Mouse (Mus musculus) forebrain, embryonic 12.5 days (tissue): ENCODE results near the gene Lrig1. TPM values are rescaled to one million over a fixed set of nuclear protein-coding genes. Genes with fewer than 3 reads are reported as not detected.

Experiments used
- ATAC-seq: fragments of 200-750 bp; cut with Nextera tagmentation; 2 replicates; pipeline ENCODE4 v1.8.0; 2017; ENCODE audit warnings: moderate TSS enrichment; ENCODE audit not compliant: low FRiP score
- H3K27ac ChIP-seq: fragments of 300-500 bp; sonication (generic); 2 replicates; pipeline ENCODE4 v1.5.1; 2016; ENCODE audit warnings: mild to moderate bottlenecking
- H3K27me3 ChIP-seq: fragments of 300-500 bp; sonication (generic); 2 replicates; pipeline ENCODE4 v1.6.1; 2016; ENCODE audit warnings: mild to moderate bottlenecking
- H3K36me3 ChIP-seq: fragments of 300-500 bp; sonication (generic); replicated peaks from 2 replicates; pipeline ENCODE4 v1.6.1; 2016; ENCODE audit warnings: mild to moderate bottlenecking
- H3K4me1 ChIP-seq: fragments of 300-500 bp; sonication (generic); 2 replicates; pipeline ENCODE4 v1.6.1; 2016
- H3K4me2 ChIP-seq: fragments of 300-500 bp; sonication (generic); 2 replicates; pipeline ENCODE4 v1.6.1; 2016; ENCODE audit warnings: mild to moderate bottlenecking, moderate library complexity
- H3K4me3 ChIP-seq: fragments of 300-500 bp; sonication (generic); replicated peaks from 2 replicates; pipeline ENCODE4 v1.5.1; 2016; ENCODE audit warnings: mild to moderate bottlenecking
- H3K9ac ChIP-seq: fragments of 300-500 bp; sonication (generic); 2 replicates; pipeline ENCODE4 v1.6.1; 2016; ENCODE audit warnings: mild to moderate bottlenecking
- H3K9me3 ChIP-seq: fragments of 300-500 bp; sonication (generic); 2 replicates; pipeline ENCODE4 v1.6.1; 2016
- WGBS: fragments of 180-500 bp; shearing (Covaris S2); methylation state at CpG from one replicate; pipeline ENCODE4 v1.1.7; 2016; 5-methylcytosine and 5-hydroxymethylcytosine counted together
- polyA plus RNA-seq: library from polyadenylated mRNA; unstranded; fragments of >200 nt; fragmentation: Nextera tagmentation; extraction: Ambion mirVana; gene quantifications from 2 replicates; pipeline ENCODE4 v1.2.1, GENCODE M21; 2016

Lrig1 gene
- polyA plus RNA-seq, 1 experiment from 2014 or later = 17.7 TPM

DNA sequence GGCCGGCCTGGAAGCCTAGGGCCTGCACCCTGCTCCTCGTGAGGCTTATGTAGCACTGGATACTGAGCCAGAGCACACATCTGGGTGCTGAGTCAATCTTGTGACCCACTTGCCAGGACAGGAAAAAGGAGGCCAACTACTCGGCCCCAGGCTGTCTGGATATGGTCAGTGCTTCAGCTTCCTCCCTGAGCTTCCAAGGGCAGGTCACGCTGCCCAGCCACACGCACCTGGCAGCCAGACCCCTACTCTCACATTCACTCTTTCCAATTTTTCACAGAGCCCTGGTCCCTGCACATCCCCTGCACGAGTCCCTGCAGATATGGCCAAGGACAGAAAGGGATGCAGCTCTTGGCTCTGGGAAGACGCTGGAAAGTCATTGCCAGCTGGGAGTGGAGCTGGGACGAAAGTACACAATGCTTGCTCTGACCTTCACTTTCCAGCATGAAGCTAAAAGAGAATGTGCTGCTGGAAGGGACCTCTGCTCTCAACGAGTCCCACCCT is 79.1 kb downstream of the Lrig1 start:
- Histone ChIP-seq H3K9ac (no peak overlapping the region; the same call in 1 of the 2 replicates), H3K36me3 (peaks cover 89% of the 10 kb centered on the region), H3K27me3 (no peaks in the 10 kb centered on the region), H3K4me3 (no peak overlapping the region), H3K27ac (no peak overlapping the region), H3K9me3 (no peaks in the 10 kb centered on the region), H3K4me2 (no peak overlapping the region), H3K4me1 (no peaks in the 10 kb centered on the region)
- ATAC-seq = no peak
- 84% methylated on average over 9 of the region's 9 CpGs for WGBS

DNA sequence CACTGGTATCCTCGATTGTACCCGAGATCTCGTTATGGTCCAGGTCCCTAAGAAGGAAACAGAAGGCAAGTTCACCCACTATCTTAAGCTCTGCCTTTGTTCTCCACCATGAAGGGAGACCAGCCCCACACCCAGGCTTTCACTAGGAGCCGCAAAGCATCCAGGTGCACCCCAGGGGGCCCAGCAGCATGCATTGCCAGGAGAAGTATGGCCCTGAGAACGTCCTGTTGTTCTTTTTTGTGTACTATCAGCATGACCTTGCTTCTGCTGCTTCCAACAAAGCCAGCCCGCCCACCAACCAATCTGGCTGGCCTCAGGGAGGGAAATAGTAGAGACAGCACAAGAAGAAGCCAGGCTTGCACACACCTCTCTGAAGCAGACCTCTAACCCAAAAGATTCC is 79.7 kb downstream of the Lrig1 start:
- H3K4me3 ChIP-seq = no peak overlapping the region
- WGBS = 65% methylated on average over 6 of the region's 6 CpGs
- peaks cover 91% of the 10 kb centered on the region for H3K36me3 ChIP-seq
- H3K27me3 ChIP-seq = no peaks in the 10 kb centered on the region
- H3K27ac ChIP-seq = no peak overlapping the region
- H3K4me1 ChIP-seq = no peaks in the 10 kb centered on the region
- H3K9me3 ChIP-seq = no peaks in the 10 kb centered on the region
- no peak overlapping the region for H3K4me2 ChIP-seq
- no peak for ATAC-seq
- no peak overlapping the region for H3K9ac ChIP-seq

DNA sequence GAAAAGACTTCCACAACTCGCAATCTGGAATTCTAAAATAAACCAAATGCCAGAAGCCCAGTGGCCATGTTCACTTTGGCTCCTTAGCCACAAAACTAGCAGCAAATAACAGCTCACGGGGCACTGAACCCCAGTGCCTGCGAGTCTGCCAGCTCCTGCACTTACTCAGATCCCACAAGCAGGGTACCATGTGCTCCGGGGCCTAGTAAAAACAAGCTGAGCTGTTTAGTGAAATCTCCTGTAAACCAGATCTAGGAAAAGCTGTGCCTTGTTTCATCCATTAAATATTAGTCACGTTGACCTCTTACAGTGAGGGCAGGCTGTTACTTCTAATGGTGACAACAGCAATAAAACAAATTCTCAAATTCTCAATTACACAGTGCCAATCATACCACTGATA is 81.3 kb downstream of the Lrig1 start:
- 93% methylated on average over 5 of the region's 5 CpGs for WGBS
- Histone ChIP-seq H3K27ac (no peak overlapping the region), H3K9me3 (no peaks in the 10 kb centered on the region), H3K4me2 (no peak overlapping the region), H3K4me1 (no peaks in the 10 kb centered on the region), H3K27me3 (no peaks in the 10 kb centered on the region), H3K9ac (no peak overlapping the region), H3K4me3 (no peak overlapping the region), H3K36me3 (peaks cover 92% of the 10 kb centered on the region)
- ATAC-seq = no peak

DNA sequence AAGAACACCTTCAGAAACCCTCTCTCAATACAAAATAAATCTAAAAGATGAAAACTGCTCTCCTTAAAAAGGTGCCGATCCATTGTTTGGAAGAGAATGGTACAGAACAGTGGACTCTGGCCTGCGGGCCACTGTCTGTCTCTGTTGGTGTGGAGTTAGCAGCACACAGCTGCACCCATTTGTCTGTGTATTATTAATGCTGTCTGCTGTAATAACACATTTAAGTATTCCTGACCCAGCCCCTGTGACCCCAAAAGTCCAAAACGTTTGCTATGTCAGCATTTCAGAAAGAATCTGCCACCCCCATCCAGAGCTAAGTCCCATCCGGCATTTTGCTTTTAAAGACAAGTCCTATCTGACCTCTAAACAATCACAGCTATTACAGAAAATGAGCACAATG is 84.0 kb downstream of the Lrig1 start:
- Histone ChIP-seq H3K9ac (no peak overlapping the region), H3K27ac (no peak overlapping the region), H3K27me3 (no peaks in the 10 kb centered on the region), H3K36me3 (peaks cover 97% of the 10 kb centered on the region), H3K9me3 (no peaks in the 10 kb centered on the region), H3K4me1 (no peaks in the 10 kb centered on the region), H3K4me3 (no peak overlapping the region), H3K4me2 (no peak overlapping the region)
- no peak for ATAC-seq
- 85% methylated on average over 4 of the region's 4 CpGs for WGBS

DNA sequence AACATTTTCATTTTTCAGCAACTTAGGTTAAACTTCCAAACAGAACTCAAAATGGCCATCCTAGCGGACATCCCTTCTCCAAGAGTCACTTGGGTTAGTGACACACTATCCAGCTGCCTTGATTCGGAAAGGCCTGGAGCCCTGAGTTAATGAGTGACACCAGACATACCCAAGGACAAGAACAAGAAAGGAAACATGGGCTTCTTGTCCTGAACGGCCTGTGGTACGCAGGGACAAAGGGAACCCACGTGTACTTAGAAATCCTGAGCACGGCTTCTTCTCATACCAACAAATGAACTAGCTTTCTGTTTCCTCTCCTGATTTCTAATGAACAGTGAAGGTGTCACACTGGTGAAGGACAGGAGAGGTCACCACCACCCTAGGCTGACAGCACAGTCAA is 85.6 kb downstream of the Lrig1 start:
- WGBS = 92% methylated on average over 6 of the region's 6 CpGs
- H3K4me2 ChIP-seq = no peak overlapping the region
- no peaks in the 10 kb centered on the region for H3K4me1 ChIP-seq
- H3K9ac ChIP-seq = no peak overlapping the region
- H3K4me3 ChIP-seq = no peak overlapping the region
- no peak overlapping the region for H3K27ac ChIP-seq
- no peaks in the 10 kb centered on the region for H3K27me3 ChIP-seq
- H3K9me3 ChIP-seq = no peaks in the 10 kb centered on the region
- ATAC-seq = no peak
- peaks cover 97% of the 10 kb centered on the region for H3K36me3 ChIP-seq

DNA sequence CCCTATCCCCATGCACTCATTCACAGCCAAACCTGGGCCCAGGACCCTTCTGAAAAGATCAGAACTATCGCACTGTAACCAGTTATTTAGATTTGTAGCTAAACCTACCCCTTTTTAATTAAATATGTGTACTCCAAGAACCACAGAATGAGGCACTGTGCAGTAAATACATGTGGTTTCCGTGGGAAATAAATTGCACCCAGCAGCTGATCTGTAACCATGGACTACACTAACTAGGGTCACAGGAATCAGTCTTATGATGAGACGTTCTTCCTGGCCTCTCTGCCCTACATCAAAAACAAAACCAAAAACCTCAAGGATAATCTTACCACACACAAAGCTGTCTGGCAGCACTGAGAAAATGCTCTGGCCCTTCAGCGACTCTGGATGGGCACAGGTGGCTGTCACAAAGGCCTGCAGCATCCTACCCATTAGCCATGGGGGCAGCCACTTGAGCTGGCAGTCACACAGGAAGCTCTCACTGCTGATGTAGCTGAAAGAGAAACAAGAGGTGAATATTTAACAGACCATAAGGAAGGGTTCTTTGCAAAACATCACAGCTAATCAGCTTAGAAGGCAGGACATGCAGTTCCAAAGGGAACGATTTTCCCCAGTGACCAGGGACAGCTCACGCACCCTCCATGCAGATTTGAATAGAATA is 86.6 kb downstream of the Lrig1 start:
- H3K4me2 ChIP-seq = no peak overlapping the region
- H3K9ac ChIP-seq = no peak overlapping the region
- no peak for ATAC-seq
- no peaks in the 10 kb centered on the region for H3K27me3 ChIP-seq
- H3K36me3 ChIP-seq = peaks cover 97% of the 10 kb centered on the region
- no peaks in the 10 kb centered on the region for H3K9me3 ChIP-seq
- H3K4me3 ChIP-seq = no peak overlapping the region
- WGBS = 75% methylated on average over 6 of the region's 6 CpGs
- H3K4me1 ChIP-seq = no peaks in the 10 kb centered on the region
- no peak overlapping the region for H3K27ac ChIP-seq

DNA sequence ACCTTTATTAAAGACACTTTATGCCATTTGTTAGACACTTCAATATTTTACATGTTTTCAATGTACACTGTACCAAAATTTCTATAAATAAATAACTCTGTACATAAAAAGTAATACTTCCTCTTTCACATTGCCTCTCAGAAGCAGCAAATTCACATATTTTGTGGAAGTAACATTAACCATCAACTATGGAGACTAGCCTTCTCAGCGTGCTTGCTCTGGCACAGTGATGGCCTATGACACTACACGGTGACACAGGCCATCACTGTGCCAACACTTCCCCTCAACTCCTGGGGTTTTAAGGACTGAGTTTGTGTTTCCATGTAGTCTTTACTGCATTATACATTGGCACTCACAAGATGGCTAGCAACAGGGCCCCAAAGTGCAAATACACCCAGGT is 95.4 kb downstream of the Lrig1 start:
- H3K36me3 ChIP-seq = peaks cover 83% of the 10 kb centered on the region
- H3K9ac ChIP-seq = no peak overlapping the region
- ATAC-seq = no peak
- H3K9me3 ChIP-seq = no peaks in the 10 kb centered on the region
- H3K27ac ChIP-seq = no peak overlapping the region
- H3K4me2 ChIP-seq = no peak overlapping the region
- peaks cover 10% of the 10 kb centered on the region; the same call in 1 of the 2 replicates for H3K4me1 ChIP-seq
- WGBS = 97% methylated on average over 2 of the region's 2 CpGs
- no peaks in the 10 kb centered on the region for H3K27me3 ChIP-seq
- H3K4me3 ChIP-seq = no peak overlapping the region

DNA sequence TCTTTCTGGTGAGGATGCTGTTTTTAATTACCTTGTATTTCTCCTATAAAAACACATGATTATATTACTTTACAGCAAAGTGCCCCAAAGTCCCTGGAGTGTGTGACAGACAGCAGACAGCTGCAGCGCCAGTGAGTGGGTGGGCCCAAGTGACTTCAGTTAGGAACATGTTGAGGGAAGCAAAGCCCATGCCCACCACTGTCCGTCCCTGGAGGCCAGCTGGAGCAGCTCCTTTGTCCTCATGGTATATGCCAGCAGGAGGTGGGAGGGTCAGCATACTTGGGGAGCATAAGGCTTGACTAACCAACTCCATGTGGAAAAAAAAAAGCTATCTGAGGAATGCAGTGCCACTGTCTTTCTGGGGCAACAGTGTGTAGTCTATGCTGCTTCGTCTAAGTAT is 95.9 kb downstream of the Lrig1 start:
- Histone ChIP-seq H3K4me3 (no peak overlapping the region), H3K27ac (no peak overlapping the region), H3K9ac (no peak overlapping the region), H3K4me2 (no peak overlapping the region), H3K9me3 (no peaks in the 10 kb centered on the region), H3K36me3 (peaks cover 78% of the 10 kb centered on the region), H3K27me3 (no peaks in the 10 kb centered on the region), H3K4me1 (peaks cover 10% of the 10 kb centered on the region; the same call in 1 of the 2 replicates)
- WGBS = 43% methylated on average over 3 of the region's 3 CpGs
- ATAC-seq = no peak

DNA sequence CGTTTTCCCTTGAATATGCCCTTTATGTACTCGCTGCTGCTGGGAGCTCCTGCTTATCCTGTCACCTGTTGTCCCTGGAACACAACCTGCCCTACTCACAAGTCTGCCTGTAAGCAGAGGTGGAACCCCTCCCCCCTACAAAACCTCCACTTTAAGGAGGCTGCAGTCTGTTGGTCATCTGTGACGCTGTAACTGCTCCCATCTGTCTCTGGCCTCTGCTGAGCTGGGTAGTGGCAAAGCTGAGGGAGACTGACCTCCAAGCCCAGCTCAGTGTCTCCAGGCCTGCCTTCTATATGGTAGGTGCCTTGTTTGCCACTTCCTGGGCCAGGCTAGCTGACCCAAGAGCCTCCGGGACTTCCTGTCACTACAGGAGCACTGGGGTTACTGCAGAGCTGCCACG is 98.1 kb downstream of the Lrig1 start:
- Histone ChIP-seq H3K27ac (0 out of 2 replicates have a peak overlapping the region, but pooled peaks have one; percentile 13), H3K4me1 (peaks cover 16% of the 10 kb centered on the region), H3K36me3 (peaks cover 55% of the 10 kb centered on the region), H3K9me3 (no peaks in the 10 kb centered on the region), H3K27me3 (no peaks in the 10 kb centered on the region), H3K4me3 (no peak overlapping the region), H3K4me2 (no peak overlapping the region), H3K9ac (no peak overlapping the region)
- ATAC-seq = no peak
- WGBS = 68% methylated on average over 5 of the region's 5 CpGs

DNA sequence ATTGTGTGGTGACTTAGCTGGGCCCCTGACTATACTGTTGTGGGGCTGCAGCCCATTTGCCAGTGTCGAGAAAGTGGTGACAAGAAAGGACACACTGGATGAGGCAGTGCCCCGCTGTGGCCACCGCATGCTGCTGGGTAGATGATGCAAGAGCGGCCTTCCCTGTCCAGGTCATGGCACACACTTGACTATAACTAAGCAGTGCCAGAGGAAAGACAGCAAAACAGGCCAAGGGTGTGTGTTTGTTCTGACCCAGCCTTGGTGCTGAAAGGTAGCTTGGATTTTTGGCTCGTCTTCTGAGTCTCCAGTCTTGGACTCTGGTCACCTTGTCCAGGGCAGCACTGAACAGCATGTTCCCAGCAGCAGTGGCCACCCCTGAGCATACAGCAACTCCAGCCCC is 98.9 kb downstream of the Lrig1 start:
- no peak for ATAC-seq
- H3K27me3 ChIP-seq = no peaks in the 10 kb centered on the region
- WGBS = 89% methylated on average over 5 of the region's 5 CpGs
- no peaks in the 10 kb centered on the region for H3K9me3 ChIP-seq
- no peak overlapping the region for H3K9ac ChIP-seq
- no peak overlapping the region for H3K27ac ChIP-seq
- peaks cover 16% of the 10 kb centered on the region for H3K4me1 ChIP-seq
- H3K36me3 ChIP-seq = peaks cover 48% of the 10 kb centered on the region
- no peak overlapping the region for H3K4me2 ChIP-seq
- H3K4me3 ChIP-seq = no peak overlapping the region

DNA sequence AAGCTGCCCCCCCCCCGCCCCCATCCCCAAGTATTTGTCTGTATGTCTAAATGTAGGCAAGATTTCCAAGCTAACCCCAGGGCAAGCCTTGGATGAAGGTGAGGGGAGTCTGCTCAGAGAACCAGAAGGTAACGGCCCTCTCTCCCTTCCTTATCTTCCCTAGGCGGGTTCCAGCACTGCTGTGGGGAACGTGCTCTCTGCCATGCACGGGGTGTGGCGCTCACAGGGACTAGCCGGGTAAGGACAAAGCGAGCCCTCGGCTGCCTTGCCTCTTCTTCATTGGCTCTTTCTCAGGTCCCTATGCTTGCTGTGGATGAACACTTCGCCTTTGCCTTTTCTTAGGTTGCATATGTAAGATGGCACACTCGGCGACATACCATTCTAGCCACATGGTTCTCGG is 100.9 kb downstream of the Lrig1 start:
- Histone ChIP-seq H3K27ac (no peak overlapping the region), H3K27me3 (no peaks in the 10 kb centered on the region), H3K9me3 (no peaks in the 10 kb centered on the region), H3K4me2 (no peak overlapping the region), H3K36me3 (peaks cover 31% of the 10 kb centered on the region), H3K4me1 (peaks cover 16% of the 10 kb centered on the region), H3K4me3 (no peak overlapping the region), H3K9ac (no peak overlapping the region)
- no peak for ATAC-seq
- WGBS = 96% methylated on average over 13 of the region's 13 CpGs

DNA sequence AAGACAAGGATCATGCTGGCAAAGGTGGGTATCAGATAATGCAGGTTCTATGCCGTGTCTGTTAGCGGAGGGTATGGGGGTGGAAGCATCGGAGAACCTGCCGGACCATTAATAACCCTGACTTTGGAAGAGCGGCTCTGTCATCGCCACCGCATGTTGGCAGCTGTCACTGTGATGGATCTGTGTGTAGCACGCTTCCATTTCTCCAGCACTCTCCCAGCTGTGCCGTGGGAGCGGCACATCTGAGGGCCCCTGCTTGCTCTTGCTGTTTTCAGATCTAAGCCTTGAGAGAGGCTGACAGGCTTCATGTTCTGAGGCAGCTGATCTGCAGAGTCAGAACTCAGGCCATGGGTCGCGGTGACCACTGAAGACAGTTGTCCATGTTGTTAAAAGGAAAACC is 101.5 kb downstream of the Lrig1 start:
- no peak for ATAC-seq
- Histone ChIP-seq H3K4me2 (no peak overlapping the region), H3K4me3 (no peak overlapping the region), H3K27ac (no peak overlapping the region), H3K9me3 (no peaks in the 10 kb centered on the region), H3K4me1 (peaks cover 16% of the 10 kb centered on the region), H3K9ac (no peak overlapping the region), H3K27me3 (no peaks in the 10 kb centered on the region), H3K36me3 (peaks cover 25% of the 10 kb centered on the region)
- 94% methylated on average over 12 of the region's 12 CpGs for WGBS

DNA sequence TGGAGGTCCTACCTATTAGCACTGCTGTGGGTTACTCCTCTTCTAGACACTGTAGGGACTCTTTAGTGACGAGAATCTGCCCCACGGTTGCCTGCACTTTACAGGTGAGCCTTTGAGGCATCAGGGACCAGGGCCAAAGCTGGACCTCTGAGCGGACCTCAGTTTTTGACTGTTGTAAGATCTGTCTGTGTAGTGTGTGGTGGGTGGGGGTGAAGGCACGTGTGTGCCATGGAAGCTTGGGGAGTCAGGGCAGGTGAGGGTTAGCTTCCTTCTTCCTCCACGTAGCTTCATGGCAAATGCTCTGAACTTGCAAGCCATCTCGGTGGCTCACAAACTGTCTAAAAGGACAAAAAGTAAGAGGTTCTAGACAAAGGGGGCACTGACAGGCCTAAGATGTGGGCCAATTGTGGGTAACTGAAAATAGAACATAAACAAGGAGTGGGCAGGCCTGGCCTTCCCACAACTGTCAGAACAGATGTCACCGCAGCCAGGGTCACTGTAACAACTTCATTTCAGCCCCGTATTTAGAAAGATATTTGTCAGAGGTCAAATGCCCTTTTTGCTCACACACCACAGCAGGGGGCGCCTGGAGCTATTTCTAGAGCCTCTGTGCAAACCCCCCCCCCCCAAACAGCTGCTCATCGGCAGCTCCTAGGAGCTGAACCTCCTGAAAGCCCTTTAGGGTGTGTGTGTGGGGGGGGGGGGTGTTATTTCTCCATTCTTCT is 103.0 kb downstream of the Lrig1 start:
- 64% methylated on average over 10 of the region's 10 CpGs for WGBS
- no peak for ATAC-seq
- Histone ChIP-seq H3K4me2 (no peak overlapping the region), H3K4me3 (no peak overlapping the region), H3K9me3 (no peaks in the 10 kb centered on the region), H3K9ac (no peak overlapping the region), H3K27ac (no peak overlapping the region), H3K36me3 (peaks cover 17% of the 10 kb centered on the region), H3K27me3 (no peaks in the 10 kb centered on the region), H3K4me1 (peaks cover 22% of the 10 kb centered on the region)
